Mouse (Mus musculus) CH12.LX (cell line): ENCODE results near the gene Gstp2.
"Not testable (repeated sequence)": the region's sequence is repeated elsewhere in the genome, so short reads cannot be mapped to it uniquely, and the experiment has no call there.

Experiments
- CHD2 ChIP-seq: IDR thresholded peaks from 2 replicates; pipeline ENCODE4 v1.6.1; 2011; ENCODE audit warnings: low read length, improper control_type of control experiment
- CTCF ChIP-seq, 2 experiments: IDR thresholded peaks in 1 of 2; conservative IDR thresholded peaks in 1 of 2; 2 replicates each; pipeline ENCODE4 v1.5.1; 2011 to 2012; ENCODE audit warnings: low read depth in 2 of 2, low read length in 2 of 2, improper control_type of control experiment in 1 of 2, inconsistent platforms in 1 of 2, mild to moderate bottlenecking in 1 of 2, moderate library complexity in 1 of 2
- MEF2A ChIP-seq: IDR thresholded peaks from 2 replicates; pipeline ENCODE4 v1.6.1; 2014; ENCODE audit warnings: low read depth, mild to moderate bottlenecking, inconsistent platforms, low read length, improper control_type of control experiment, borderline replicate concordance
- MXI1 ChIP-seq: IDR thresholded peaks from 2 replicates; pipeline ENCODE4 v1.6.1; 2011; ENCODE audit warnings: mild to moderate bottlenecking, low read depth, low read length, improper control_type of control experiment
- POLR2A ChIP-seq: IDR thresholded peaks from 2 replicates; pipeline ENCODE4 v1.6.1; 2011; ENCODE audit warnings: low read depth, mild to moderate bottlenecking, improper control_type of control experiment, low read length
- POLR2AphosphoS2 ChIP-seq: IDR thresholded peaks from 2 replicates; pipeline ENCODE4 v1.6.1; 2011; ENCODE audit warnings: low read depth, low read length, improper control_type of control experiment
- SIN3A ChIP-seq: IDR thresholded peaks from 2 replicates; pipeline ENCODE4 v1.6.1; 2012; ENCODE audit warnings: low read length, improper control_type of control experiment, inconsistent platforms
- TCF12 ChIP-seq: IDR thresholded peaks from 2 replicates; pipeline ENCODE4 v1.6.1; 2014; ENCODE audit warnings: low read depth, mild to moderate bottlenecking, inconsistent platforms, low read length, improper control_type of control experiment
- UBTF ChIP-seq: IDR thresholded peaks from 2 replicates; pipeline ENCODE4 v1.6.1; 2012; ENCODE audit warnings: low read depth, mild to moderate bottlenecking, inconsistent platforms, low read length, improper control_type of control experiment, moderate library complexity
- USF1 ChIP-seq: IDR thresholded peaks from 2 replicates; pipeline ENCODE4 v1.6.1; 2014; ENCODE audit warnings: low read depth, mild to moderate bottlenecking, inconsistent platforms, low read length, improper control_type of control experiment
- ZC3H11A ChIP-seq: IDR thresholded peaks from 2 replicates; pipeline ENCODE4 v1.6.1; 2012; ENCODE audit warnings: low read depth, mild to moderate bottlenecking, inconsistent platforms, low read length, improper control_type of control experiment

DNA sequence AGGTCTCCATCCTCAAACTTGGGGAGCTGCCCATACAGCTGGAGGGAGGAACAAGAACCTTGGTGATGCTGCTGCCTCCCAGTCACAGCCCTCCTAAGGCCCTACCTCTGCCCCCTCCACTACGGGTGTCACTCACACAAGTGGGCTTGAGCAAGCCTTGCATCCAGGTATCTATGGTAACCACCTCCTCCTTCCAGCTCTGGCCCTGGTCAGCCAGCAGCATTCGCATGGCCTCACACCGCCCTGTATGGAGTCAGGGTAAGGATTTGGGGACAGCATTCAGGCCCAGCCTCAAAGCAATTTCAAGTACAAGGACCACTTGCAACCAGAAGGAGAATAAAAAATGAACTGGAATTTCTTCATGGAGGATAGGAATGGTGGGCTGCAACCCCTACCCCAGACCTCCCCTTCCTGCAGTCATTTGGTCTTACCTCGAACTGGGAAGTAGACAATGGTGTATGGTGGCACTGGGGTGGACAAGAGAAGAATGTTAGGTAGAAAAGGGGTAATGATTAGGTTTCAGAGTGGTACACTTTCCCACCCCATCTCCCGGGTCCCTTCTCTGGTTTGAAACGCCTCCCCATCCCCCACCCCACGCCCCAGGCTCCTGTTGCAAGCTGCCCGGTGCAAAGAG lies 8.6 kb downstream of the Gstp2 start:
- TF ChIP-seq TCF12; POLR2A; UBTF; MEF2A; ZC3H11A; CHD2; USF1; MXI1; CTCF (conservative IDR thresholded peaks at IDR 0.05 in 1 of 2, IDR thresholded peaks at IDR 0.05 in 1 of 2; ENCODE audit: low read depth in 2 of 2, low read length in 2 of 2); SIN3A; POLR2AphosphoS2: not testable (repeated sequence)
